Comparison of ENCODE assay signal across 8 mouse cellular contexts in the genomic region with DNA sequence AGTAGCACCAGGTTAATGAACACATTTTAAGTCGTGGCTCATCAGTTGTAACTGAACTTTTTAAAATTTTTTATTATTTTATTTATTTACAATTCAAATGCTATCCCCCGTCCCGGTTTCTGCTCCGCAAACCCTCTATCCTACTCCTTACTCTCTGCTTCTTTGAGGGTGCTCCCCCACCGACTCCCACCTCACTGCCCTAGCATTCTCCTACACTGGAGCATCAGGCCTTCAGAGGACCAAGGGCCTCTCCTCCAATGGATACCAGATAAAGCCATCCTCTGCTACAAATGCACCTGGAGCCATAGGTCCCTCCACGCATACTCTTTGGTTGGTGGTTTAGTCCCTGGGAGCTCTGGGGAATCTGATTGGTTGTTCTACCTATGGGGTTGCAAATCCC. TPM values are rescaled to one million over a fixed set of nuclear protein-coding genes. Genes with fewer than 3 reads are reported as not detected.
DNase-seq lines count a peak whose midpoint lies in the region; ATAC-seq lines count a peak whose summit lies in the region.

No protein-coding gene starts in this region.

- WGBS in intestine, embryonic 15.5 days, result 39% methylated on average over 6 of the region's 6 CpGs
- 40% methylated on average over 6 of the region's 6 CpGs for WGBS in neural tube, embryonic 13.5 days

- H3K36me3 ChIP-seq in megakaryocyte, embryonic 14.5 days (replicated peaks; ENCODE audit: low read length), result no peaks in the 10 kb centered on the region
- no peaks in the 10 kb centered on the region for H3K36me3 ChIP-seq in intestine, embryonic 15.5 days
- no peaks in the 10 kb centered on the region for H3K36me3 ChIP-seq in neural tube, embryonic 13.5 days

- H3K4me3 ChIP-seq in megakaryocyte, embryonic 14.5 days (replicated peaks), result peak overlapping the region; percentile 94
- peak overlapping the region; percentile 76 for H3K4me3 ChIP-seq in intestine, embryonic 15.5 days (replicated peaks)
- peak overlapping the region; percentile 73 for H3K4me3 ChIP-seq in neural tube, embryonic 13.5 days

- ATAC-seq in megakaryocyte, adult 5-6 weeks (ENCODE audit: poor library complexity, severe bottlenecking), result no peak
- peak; percentile 24 for ATAC-seq in intestine, embryonic 15.5 days
- ATAC-seq in neural tube, embryonic 13.5 days (ENCODE audit: low read depth), result peak; percentile 66

- no peak overlapping the region for H3K9ac ChIP-seq in intestine, embryonic 15.5 days
- peak overlapping the region; percentile 79 for H3K9ac ChIP-seq in neural tube, embryonic 13.5 days

- H3K4me1 ChIP-seq in megakaryocyte, embryonic 14.5 days, result peaks cover 12% of the 10 kb centered on the region
- H3K4me1 ChIP-seq in intestine, embryonic 15.5 days (replicated peaks), result no peaks in the 10 kb centered on the region
- peaks cover 14% of the 10 kb centered on the region for H3K4me1 ChIP-seq in neural tube, embryonic 13.5 days (replicated peaks)

- peak; percentile 9 for DNase-seq in cerebellum, adult 11 months
- no peak for DNase-seq in cerebellum, adult 8-10 months
- no peak for DNase-seq in retina, postnatal 1 day
- DNase-seq in right cerebral cortex, postnatal 10 days (ENCODE audit: low spot score in 2 of 2), result no peak

- no peak overlapping the region for H3K27ac ChIP-seq in intestine, embryonic 15.5 days
- H3K27ac ChIP-seq in neural tube, embryonic 13.5 days (replicated peaks), result peak overlapping the region; percentile 96; the same call in 1 of the 2 replicates

- no peaks in the 10 kb centered on the region for H3K27me3 ChIP-seq in megakaryocyte, embryonic 14.5 days (replicated peaks)
- no peaks in the 10 kb centered on the region for H3K27me3 ChIP-seq in intestine, embryonic 15.5 days (replicated peaks)
- no peaks in the 10 kb centered on the region for H3K27me3 ChIP-seq in neural tube, embryonic 13.5 days

- H3K9me3 ChIP-seq in megakaryocyte, embryonic 14.5 days, result no peaks in the 10 kb centered on the region
- H3K9me3 ChIP-seq in intestine, embryonic 15.5 days, result no peaks in the 10 kb centered on the region
- no peaks in the 10 kb centered on the region for H3K9me3 ChIP-seq in neural tube, embryonic 13.5 days

- H3K4me2 ChIP-seq in intestine, embryonic 15.5 days (replicated peaks), result peak overlapping the region; percentile 62
- H3K4me2 ChIP-seq in neural tube, embryonic 13.5 days, result peak overlapping the region; percentile 69

RNA-seq across cellular contexts. Expression of gene Cox16, which starts 0.4 kb away (rescaled TPM):
- 5.6 and 18.0 TPM in 2 replicates for polyA plus RNA-seq in megakaryocyte, embryonic 14.5 days (2012; ENCODE audit: insufficient read depth, low replicate concordance)
- total RNA-seq in megakaryocyte, adult 5-6 weeks (2015), result 118 and 132 TPM in 2 replicates
- total RNA-seq in megakaryocyte, adult 5-6 weeks (2017), result 90.5 and 97.7 TPM in 2 replicates
- 159 and 174 TPM in 2 replicates for polyA plus RNA-seq in intestine, embryonic 15.5 days (2015; fragmentation: Nextera tagmentation; extraction: Ambion mirVana)
- 152 and 167 TPM in 2 replicates for polyA plus RNA-seq in neural tube, embryonic 13.5 days (2015; fragmentation: Nextera tagmentation; extraction: Ambion mirVana)

RNA-seq across cellular contexts. Expression of gene Gm20498, which starts 47.4 kb away (rescaled TPM):
- 28.3 TPM in 1 of 2 replicates, not detected in the other for polyA plus RNA-seq in megakaryocyte, embryonic 14.5 days (2012; ENCODE audit: insufficient read depth, low replicate concordance)
- 3.2 and 6.1 TPM in 2 replicates for total RNA-seq in megakaryocyte, adult 5-6 weeks (2015)
- total RNA-seq in megakaryocyte, adult 5-6 weeks (2017), result 33.4 and 44.2 TPM in 2 replicates
- 23.9 and 26.0 TPM in 2 replicates for polyA plus RNA-seq in intestine, embryonic 15.5 days (2015; fragmentation: Nextera tagmentation; extraction: Ambion mirVana)
- 42.2 and 46.3 TPM in 2 replicates for polyA plus RNA-seq in neural tube, embryonic 13.5 days (2015; fragmentation: Nextera tagmentation; extraction: Ambion mirVana)

RNA-seq across cellular contexts. Expression of gene Synj2bp, which starts 47.4 kb away (rescaled TPM):
- polyA plus RNA-seq in megakaryocyte, embryonic 14.5 days (2012; ENCODE audit: insufficient read depth, low replicate concordance), result 1.2 TPM in 1 of 2 replicates, not detected in the other
- total RNA-seq in megakaryocyte, adult 5-6 weeks (2015), result 22.8 and 23.5 TPM in 2 replicates
- total RNA-seq in megakaryocyte, adult 5-6 weeks (2017), result 30.8 and 34.1 TPM in 2 replicates
- 43.2 and 43.5 TPM in 2 replicates for polyA plus RNA-seq in intestine, embryonic 15.5 days (2015; fragmentation: Nextera tagmentation; extraction: Ambion mirVana)
- polyA plus RNA-seq in neural tube, embryonic 13.5 days (2015; fragmentation: Nextera tagmentation; extraction: Ambion mirVana), result 30.8 and 39.0 TPM in 2 replicates

Comparison
In these comparisons a context has a peak if more than half of its experiments do, and no peak if none do; other contexts are left out.
1. RNA of gene Synj2bp, which starts 47.4 kb away (polyA plus RNA-seq): 43.2 to 43.5 TPM in intestine, embryonic 15.5 days and 30.8 to 39.0 TPM in neural tube, embryonic 13.5 days; 1.2 TPM in megakaryocyte, embryonic 14.5 days; every median in the first group is over 10 times any median in the second.
2. Peak in every context shown above with its lines, with median percentiles within 50 percentile points of each other: H3K4me3 ChIP-seq.